Mouse (Mus musculus): ENCODE measurements around the gene Adam22.
"Not testable (repeated sequence)": the region's sequence is repeated elsewhere in the genome, so short reads cannot be mapped to it uniquely, and the experiment has no call there.

The Adam22 gene

DNA sequence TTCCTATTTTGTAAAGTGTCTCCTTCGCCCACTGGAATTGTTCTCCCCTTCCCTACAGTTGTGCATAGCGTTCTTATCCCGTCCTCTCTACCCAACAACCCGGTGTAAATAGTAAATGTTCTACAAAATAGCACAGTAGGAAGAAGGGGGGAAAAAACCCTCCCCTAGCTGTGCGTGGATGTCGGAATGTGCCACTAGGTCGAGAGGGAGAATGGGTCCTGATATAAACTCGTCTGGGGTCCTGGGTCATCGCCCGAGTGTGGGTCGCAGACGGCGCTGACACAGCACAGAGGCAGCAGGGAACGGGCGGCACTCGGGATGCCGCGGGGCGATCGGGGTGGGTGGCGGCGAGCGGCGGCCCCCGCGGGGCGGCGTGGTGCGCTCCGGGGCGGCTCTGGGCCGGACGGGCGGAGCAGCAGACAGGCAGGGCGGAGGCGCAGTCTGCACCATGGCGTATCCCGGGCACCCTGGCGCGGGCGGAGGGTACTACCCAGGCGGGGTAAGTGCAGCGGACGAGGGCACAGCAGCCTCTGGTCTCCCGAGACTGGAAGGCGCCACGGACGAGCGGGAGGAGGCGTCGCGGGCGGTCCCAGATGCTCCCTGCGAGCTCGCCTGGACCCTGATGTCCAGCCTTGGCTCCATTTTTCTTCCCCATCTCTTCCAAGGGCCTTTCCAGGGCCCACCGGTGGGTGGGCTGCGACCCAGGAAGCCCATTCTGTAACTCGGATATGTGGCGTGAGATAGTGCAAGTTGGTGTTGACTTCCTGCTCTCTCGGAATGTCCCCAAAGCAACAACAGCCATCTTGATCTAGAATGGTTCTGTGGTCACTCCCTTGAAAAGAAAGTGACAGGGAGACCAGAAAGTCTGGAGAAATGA, 311.6 kb downstream of the Adam22 start:
- in situ Hi-C loops (cut with MseI, MboI) = no loop called here

DNA sequence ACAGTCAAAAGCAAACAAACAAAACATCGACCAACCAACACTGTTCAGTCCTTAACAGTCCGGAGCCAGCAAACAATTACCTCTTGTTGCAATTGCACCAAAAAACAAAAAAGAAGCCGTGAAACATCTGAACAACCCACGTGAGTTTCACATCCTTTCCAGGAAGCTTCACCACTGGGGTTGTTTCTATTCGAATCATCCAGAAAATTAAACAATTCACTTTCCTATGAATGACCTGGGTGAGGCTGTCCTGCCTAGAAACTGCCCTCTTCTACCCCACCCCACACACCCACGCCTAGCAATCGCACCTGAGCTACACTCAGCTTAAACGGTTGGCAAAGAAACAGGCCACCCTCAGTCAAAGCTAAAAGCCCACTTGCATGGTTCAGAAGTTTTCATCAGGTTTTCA, 312.2 kb downstream of the Adam22 start:
- in situ Hi-C loops (cut with MseI, MboI) = no loop called here

DNA sequence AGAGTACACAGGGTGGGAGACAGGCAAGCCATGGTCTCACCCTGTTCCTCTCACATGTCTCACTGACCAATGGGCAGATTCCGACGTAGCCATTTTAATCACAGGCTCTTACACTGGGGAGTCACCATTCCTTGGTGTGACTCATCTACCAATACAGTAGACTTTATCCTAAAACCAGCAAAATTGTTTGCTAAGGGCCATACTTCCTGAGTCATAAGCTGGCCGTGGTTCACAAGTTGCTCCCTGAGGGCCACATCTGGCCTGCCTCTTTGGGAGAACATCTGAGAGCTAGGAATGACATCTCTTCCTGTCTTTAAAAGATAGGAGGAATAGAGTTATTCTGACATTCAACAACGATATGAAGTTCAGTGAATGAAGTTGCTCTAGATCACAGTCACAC, 314.1 kb downstream of the Adam22 start:
- in situ Hi-C loops (cut with MseI, MboI) = no loop called here

- in situ Hi-C loops (cut with MseI, MboI) = no loop called here
Observed at GRCm38 (mm10) chr5:8045855-8046254, 322.1 kb downstream of the Adam22 start, which contains the start of gene Sri. Gene Sri (plus strand): TSS chr5:8046078.

- in situ Hi-C loops (cut with MseI, MboI) = not testable (repeated sequence)
Observed at GRCm38 (mm10) chr5:8034596-8034995, 333.4 kb downstream of the Adam22 start.

Data from mouse trophoblast stem cell (cell line).